Mouse (Mus musculus) cerebellum, adult (tissue): Measurements from ENCODE around the gene Npcd.
A peak's percentile ranks its signal among the peaks of the same experiment; 100 is the strongest.
"Not testable (repeated sequence)": the region's sequence is repeated elsewhere in the genome, so short reads cannot be mapped to it uniquely, and the experiment has no call there.

Experiments used
- ATAC-seq: cut with Nextera tagmentation; 2 replicates; pipeline ENCODE4 v1.9.2; 2017; ENCODE audit warnings: mild to moderate bottlenecking, moderate library complexity, mixed read lengths; ENCODE audit not compliant: insufficient number of reproducible peaks, low FRiP score, low TSS enrichment

Npcd gene

DNA sequence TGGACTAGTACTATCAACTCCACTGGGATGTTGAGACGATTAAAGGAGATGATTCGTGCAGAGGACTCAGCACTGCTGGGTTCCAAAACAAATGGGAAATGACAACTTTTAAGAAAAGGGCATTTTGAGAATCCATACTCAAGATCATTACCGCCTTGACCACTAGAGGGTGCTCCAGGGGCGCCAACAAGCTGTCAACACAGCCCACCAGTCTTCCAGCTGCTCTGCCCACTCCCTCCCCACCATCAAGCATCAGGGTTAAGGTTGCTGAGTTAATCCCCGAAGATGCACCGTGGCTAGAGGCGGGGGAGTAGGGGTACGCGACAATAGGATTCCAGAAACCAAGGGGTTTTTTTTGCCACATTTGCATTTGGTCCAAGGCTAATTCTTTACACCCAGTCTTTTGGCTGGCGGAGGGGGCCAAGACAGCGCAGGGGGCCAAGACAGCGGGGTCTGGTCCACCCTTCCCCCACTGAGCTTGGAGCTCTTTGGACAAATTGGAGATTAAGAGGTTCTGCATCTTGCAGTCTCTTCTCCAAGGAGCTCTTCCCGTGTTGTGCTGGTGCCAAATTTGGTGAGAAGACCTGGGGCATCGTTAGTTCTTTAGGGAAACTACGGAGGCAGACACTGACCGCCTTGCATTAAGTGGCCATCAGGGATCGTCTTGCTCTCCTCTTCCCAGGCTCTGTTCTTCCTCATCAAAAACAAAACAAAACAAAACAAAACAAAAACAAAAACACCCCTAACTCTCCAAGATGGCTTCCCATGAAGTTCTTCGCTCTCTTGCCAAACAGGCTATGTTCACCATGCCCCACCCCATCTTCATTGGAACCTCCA lies 1.8 kb downstream of the Npcd start:
- no peak for ATAC-seq

DNA sequence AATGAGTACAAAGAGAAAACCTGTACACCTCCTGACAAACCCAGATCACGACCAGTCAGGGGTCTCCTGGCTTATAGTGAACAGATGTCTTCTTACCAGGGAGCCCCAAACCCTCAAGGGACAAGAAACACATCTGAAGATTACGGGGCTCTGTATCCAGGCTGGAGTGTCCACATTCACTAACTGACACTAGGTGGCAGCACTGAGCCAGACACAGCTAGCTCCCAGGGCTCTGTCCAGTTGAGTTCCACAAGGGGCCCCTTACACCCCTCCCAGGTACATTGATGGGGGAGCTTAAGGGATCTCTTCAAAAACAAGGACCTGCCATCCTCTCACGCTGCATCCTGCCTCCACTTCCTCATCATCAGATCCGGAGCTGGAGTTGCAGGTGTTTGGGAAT lies 3.6 kb downstream of the Npcd start:
- no peak for ATAC-seq

DNA sequence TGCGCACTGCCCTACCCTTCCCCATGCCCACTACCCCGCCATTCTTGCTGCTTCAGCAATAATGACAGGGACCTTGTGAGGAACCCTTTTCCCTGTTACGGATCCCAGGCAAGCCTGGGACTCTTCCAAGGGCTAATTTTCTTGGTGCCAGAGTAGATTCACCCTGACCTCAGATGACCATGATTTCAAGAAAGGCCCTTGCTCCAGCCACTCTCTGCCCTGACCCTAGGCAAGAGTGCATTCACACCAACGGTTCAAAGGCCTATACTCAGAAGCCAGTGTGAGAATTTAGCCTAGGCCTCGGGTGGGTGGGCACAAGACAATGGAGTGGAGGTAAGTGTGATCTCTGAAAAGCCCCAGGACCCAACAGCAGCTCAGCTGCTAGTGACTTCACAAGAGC lies 4.6 kb downstream of the Npcd start:
- no peak for ATAC-seq

DNA sequence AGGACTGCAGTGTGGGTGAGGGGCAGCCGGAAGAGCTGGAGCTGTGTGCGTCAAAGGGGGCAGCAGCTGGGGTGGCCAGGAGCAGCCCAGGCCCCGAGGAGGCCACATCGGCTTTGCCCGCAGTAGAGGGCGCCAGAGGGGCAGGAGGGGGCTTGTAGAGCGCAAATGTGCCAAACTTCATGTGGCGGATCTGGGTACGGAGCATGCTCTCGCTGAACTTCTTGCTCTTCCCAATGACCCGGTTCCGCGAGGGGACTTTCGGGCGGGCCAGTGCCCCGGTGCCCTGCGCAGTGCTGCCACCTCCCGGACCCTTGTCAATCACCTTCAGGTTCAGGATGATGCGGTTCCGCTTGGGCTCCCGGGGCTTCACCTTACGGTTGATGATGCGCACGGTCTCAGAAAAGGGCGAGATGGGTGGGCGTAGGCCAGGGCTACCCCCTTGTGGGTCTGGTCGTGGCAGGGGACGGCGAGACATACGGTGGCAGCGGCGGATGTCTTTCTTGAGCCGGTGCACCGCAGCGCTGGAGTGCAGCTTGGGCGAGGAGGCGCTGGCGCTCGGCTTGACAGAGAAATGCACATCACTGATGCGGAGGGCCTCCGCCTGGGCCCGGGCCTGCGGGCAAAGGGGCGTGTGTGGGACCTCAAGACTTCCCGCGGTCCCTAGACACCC lies 5.5 kb downstream of the Npcd start:
- ATAC-seq = no peak

DNA sequence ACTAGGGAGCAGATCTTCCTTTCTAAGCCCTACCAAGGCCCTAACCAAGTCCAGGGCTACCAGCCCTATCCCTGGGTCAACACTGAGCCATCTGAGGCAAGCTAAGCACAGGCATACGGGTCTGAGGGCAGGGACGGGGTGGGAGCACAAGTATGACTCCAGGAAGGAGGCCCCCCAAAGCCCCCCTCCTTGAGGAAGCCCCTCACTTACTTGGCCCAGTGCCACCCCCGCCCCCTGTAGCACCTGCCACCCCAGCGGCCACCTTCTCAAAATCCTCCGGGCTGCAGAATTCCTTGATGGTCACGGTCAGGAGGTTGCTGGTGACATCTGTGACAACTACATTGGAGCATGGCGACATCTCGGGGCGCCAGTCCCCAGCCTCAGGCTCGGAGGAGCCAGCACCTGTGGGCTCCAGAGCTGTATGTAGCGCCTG lies 6.2 kb downstream of the Npcd start:
- ATAC-seq = no peak

DNA sequence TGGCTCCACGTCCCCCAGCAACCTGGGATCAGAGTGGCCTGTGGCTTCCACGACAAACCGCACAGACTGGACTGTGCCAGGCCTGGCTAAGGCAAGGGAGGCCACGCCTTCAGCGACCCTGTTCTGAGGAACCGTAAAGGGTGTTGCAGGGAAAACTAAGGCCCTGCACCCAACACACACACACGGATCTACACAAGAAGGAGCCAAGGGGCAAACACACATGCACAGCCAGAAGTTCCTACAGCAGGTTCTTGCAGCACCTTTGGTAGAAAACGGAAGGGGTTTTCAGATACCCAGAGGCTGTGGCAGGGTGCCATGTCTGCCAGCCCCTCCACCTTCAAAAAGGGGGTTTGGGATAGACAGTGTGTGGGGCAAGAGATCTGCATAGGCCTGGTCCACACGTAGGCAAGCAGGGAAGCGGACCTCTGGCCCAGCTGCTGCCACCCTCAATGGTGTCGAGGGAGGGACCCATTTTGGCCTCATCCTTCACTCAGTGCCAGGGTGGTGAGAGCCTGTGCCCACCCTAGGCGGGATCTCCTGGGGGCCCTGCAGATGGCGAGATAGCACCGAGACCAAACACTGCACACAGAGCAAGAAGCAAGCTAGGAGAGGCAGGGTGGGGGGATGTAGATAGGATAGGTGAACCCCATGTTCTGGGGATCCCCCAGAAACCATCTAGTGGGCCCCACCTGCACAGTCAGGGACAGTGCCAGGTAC lies 6.8 kb downstream of the Npcd start:
- no peak for ATAC-seq

DNA sequence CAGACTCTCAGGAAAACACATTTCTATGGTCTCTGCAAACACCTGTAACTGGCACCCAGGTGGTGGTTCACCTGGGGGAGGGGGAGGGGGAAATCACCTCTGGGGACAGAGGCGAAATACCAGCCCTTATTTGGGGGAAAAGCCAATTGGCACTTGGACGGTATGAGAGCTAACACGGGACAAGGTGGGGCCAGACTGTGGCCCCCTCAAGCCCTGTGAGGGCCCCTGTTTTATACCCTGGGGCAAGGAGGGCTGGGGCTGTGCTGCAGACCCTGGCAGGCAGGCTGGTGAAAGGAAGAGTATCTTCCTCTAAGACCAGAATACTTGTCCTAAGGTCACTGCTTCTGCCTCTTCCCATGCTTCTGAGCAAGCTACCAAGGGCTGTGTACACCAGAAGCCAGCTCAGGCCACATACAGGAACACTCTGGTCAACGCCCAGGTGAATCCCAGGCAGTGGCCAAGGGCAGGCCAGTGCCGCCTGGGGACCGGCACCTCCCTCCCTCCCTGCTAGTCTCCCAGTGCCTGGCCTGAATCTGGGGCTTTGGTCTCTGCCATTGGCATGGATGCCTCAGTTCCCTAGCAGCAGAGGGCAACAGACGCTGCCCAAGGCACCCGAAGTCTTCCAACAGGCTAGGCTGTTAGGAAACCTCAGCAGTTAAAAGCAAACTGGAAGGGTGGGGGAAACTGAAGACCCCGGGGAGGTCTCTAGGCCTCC lies 7.7 kb downstream of the Npcd start:
- no peak for ATAC-seq

DNA sequence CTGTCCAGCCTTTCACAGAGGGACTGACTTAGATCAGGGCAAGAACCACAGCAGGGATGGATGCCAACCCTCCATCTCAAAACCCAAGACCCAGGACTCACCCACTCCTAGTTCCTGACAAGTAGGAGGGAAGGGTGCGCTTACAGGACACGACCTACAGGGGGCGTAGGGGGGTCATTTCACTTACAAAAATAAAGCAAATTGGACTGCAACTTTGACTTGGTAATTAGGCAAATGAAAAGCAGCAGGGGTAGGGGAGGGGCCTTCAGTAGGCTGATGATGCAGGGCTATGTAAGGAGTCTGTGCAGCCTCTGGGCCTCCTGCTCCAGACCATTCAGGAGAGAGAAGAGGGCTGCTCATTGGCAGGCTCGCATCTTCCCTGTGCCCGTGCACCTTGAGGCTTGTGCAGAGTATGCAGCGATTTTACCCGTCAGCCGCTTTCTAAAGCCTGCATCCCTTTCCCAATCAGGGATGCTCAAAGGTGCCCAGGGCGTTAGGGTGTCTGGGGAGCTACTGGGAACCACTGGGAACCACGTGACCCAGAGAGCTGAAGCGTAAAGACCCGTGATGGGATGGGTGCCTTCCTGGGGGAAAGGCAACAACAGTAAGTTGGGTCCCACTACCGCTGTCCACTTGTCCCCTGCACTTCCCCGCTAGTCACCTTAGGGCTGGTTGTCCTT lies 8.8 kb downstream of the Npcd start:
- no peak for ATAC-seq

DNA sequence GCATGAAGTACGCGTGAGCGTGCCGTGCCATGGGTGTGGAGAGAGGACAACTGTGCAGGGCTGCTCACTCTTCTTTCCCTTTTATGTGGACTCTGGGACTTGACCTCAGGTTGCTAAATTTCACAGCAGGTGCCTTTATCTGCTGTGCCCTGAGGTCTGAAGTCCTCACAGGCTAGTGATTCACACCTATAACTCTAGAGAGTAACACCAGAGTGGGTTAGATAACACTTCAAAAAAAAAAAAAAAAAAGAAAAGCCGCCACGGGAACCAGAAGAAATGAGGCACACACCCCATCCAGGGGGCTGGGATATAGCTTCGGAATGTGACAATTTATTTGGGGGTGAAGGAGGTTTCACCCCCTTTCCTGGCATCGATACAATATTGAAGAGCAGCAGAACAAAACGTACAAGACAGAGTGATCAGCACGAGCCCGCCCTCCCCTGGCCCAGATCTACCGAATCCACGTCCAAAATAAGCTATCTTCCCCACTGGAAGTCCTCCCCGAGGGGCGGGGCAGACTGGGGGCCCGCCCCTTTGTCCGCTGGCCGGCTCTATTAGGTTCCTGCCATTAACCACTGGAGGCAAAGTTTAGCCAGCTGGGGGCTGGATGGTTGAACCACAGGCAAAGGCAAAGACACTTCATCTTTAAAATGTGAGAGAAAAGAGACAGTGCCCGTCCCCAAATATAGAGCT lies 10.3 kb downstream of the Npcd start:
- ATAC-seq = no peak

DNA sequence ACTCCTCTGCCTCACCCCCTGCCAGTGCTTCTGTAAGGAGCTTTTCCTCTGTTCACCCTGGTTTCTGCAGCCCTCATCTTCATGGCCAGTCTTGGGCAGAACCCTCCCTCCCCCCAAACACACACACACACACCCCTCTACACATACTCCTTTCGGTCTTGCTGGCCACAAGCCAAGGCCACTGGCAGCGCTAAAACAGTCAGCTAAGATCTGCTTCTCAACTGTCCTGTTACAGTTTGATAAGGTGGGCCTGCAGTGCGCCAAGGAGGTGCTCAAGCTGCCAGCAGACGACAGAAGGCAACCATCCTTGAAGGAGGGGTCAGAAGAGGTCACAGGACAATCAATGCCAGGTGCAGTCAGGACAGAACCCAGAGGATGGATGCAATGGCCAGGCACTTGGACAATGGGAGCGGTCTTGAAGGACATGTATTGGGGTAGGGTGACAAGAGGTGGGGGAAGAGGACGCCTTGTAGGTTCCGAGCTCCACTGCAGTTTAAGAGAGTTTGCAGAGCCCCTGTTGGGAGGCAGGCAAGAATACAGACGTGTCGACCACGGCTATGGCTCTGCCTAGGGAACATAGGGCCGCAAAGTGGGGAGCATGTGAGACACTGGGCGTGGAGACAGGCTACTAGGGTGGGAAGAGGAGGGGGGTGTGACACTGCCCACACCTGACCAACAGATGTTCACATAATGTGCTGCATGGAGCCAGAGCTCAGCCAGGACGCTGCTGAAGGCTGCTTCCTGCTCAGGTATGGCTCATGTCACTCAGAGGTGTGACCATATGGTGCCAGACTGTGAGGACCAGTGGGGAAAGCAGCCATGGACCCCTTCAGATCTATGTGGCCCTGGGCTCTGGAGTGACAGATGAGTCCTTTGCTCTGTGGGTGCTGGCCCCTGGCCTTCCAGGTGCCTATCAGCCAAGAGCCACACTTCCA lies 11.5 kb downstream of the Npcd start:
- ATAC-seq = no peak

DNA sequence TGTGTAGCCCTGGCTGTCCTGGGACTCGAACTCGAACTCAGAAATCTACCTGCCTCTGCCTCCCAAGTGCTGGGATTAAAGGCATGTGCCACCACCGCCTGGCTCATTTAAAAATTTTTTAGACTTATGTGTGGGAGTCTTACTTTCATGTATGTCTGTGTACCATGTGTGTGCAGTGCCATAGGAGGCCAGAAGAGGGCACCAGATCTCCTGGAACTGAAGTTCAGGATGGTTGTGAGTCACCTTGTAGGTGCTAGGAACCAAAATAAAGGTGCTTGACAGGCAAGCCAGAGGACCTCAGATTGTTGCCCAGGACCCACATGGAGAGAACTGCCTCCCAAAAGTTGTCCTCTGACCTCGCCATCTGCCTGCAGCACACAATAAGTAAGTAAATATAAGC lies 15.7 kb downstream of the Npcd start:
- ATAC-seq = no peak

DNA sequence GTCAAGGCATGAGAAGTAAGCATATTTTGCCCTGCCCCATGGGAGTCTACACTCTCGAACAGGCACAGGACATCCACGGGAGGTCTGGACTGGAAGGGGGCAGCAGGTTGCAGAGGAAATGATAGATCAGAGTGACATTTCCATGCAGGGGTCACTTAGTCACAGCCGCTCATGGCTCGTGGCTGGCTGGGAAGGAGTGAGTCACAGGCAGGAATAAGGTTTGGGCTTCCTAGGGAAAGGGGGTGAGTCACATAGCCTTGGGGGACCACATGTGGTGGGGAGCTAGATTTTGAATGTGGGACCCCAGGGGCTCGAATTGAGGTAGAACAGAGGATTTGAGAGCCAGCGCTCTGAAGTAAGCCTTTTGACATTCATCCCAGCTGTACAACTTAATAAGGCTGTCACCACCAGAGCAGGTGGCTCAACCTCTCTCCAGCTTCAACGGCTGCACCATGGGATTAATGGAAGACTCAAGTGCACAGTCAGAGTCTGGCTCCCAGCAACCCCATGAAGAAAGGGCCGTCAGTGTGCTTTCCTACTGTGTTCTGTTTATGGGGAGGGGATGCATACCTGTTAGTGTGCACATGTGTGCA lies 20.3 kb downstream of the Npcd start:
- ATAC-seq = no peak

DNA sequence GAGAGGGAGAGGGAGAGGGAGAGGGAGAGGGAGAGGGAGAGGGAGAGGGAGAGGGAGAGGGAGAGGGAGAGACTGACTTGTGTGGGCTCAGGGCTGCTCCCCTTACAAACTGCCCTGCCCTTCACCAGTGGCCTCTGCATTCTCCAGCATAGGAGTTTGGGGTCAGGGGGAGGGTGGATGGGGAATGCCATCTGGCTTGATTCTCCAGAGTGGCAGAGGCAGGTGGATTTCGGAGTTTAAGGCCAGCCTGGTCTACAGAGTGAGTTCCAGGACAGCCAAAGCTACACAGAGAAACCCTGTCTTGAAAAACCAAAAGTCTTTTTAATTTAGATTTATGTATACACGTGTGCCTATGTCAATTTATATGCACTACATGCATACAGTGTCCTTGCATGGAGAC lies 21.2 kb downstream of the Npcd start:
- not testable (repeated sequence) for ATAC-seq

DNA sequence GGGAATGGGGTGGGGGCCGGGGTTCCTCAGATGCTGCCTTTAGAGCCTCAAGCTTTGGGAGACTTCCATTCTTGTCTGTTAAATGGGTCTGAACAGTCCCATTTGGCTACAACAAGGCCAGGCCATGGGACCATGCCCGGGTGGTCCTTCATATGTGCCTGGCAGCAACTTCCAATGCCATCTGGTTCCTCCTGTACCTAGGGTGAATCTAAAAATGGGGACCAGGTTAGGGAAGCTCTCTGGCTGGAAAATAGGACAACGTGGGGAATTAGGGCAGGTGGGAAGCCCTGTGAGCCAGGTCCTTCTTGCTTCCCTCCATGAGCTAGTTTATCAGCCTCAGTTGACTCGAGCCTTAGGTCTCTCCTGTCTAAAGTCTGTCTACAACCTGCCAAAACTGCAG lies 23.0 kb downstream of the Npcd start:
- no peak for ATAC-seq

DNA sequence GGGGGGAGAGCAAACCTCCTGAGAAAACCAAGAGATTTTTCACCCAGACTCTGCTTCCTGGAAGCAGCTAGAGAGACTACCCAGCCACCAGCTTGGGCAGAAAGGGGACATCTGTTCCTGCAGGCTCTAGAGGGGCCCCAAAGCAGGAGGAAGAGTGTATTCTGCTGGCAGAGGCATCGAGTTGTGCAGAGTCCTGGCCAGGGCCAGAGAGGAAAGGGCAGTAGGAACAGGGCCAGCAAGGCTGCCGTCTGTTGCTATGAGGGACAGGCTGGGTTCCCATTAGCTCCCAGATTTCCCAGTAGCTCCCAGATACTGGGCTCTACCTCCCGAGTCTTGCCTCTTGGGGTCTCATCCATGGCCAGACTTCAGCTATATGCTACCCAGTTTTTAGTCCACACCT lies 24.0 kb downstream of the Npcd start:
- peak; percentile 69 for ATAC-seq

DNA sequence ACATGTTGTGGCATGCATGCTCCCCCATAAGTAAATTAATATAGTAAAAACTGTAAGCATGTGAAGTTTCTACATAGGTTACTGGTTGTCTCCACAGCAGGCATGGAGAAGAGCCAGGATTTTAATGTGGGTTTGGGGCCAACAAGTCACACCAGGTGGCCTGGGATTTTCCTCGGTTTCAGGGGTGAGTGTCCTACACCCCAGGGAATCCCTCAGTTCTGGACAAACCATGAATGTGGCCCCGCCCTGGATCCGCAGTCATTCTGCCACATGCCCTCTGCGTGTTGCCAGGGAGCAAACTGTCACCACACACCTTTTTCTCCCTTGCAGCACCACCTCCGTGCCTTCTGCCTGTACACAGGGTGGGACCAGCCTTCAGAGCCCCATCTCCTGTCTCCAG lies 25.4 kb downstream of the Npcd start:
- no peak for ATAC-seq

DNA sequence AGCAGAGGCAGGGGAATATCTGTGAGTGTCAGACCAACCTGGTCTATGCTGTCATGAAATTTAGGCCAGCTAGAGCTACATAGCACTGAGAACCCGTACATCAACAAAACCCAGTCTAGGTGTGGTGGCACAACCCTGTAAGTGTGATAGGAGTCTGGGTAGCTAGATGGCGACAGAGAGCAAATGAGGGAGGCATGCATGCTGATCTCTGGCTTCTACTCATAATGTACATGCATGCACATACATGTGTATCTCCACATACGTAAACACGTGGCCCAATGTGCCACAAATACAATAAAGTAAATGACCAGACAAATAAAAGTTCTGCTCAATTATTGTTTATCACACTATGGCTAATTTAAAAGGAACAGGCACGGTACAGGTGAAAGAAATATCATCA lies 25.9 kb downstream of the Npcd start:
- ATAC-seq = no peak

DNA sequence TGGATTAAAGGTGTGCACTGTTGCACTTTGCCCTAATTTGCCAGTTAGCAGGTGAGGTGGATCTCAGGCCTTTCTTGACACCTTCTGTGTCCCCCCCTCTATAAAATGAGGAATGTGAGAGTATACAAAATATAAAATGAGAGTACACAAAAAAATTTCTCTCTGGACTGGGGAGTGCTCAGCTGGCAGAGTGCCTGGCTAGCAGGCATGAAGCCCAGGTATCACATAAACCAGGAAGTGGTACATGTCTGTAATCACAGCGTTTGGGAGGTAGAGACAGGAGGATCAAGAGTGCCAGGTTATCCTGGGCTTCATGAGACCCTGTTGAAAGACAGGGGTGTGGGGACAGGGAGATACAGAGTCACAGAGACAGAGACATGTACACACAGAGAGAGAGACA lies 27.0 kb downstream of the Npcd start:
- no peak for ATAC-seq
